Mouse (Mus musculus) megakaryocyte, adult 5-6 weeks (primary cell): ENCODE results near the gene Ccdc146. TPM values are rescaled to one million over a fixed set of nuclear protein-coding genes. Genes with fewer than 3 reads are reported as not detected.

Source experiments
- ATAC-seq: 2 replicates; pipeline ENCODE4 v1.8.0; 2016; ENCODE audit warnings: mild to moderate bottlenecking, inconsistent platforms; ENCODE audit not compliant: poor library complexity, severe bottlenecking
- total RNA-seq, 2 experiments: library from RNA; stranded (forward) in 1 of 2; stranded (reverse) in 1 of 2; fragments of 153-499, 151-499 nt in 1 of 2; fragments of 221-1000, 200-1000 nt in 1 of 2; gene quantifications; 2 replicates each; pipeline versions ENCODE4 v1.2.3 to v1.2.4; 2015 to 2017

Gene Ccdc146
- total RNA-seq, 2 experiments from 2014 or later: 0.59 TPM; not detected in 1

DNA sequence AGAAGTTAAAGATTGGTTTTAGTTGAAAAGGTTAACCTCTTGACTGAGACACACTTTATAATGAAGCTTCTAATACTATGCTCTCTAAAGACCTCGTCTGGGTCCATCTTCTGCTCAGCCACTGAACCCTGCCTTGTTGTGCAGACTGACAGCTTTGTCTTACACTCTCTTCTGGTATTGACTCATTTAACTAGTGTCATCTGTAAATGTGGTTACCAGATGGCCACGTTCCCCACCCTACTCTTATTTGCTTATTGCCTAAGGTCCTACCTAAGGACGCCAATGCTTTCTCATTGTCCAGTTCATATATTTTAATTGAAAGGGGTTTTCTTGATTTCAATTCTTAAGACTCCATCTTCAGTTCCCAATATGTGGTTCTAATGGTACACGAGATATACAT, 35.6 kb downstream of the Ccdc146 start:
- no peak for ATAC-seq

DNA sequence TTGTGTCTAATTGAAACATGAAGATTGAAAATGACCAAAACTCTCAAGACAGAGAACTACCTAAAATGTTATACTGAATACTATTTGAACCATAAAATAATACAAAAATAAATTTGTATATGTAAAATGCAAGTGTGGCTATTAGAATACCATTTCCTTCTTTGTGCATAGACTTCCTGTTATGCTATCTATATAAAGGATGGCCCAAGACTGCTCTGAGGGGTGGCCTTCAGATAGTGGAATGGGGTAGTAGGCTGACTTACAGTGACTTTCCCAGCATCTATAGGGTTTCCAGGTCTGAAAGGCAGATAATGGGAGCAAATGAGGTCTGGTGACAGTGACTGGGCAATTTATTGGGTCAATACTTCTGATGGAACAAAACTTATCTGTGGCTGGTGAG, 37.1 kb downstream of the Ccdc146 start:
- ATAC-seq: peak; percentile 39; the same call in 1 of the 2 replicates

DNA sequence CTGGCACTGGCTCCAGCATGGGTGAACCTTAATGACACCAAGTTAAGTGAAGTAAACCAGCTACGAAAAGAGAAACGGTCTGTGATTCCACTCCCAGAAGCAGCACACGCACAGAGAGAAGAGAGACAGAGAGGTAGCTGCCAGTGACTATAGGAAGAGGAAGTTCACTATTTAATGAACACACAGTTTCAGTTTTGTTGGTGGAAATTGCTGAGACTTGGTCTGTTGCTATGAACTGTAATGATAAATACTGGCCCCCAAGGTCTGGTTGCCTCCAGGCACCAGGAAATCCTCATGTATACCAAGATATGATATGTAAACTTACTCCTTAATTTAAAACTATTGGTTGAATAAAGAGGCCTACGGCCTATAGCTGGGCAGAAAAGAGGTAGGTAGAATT, 38.0 kb downstream of the Ccdc146 start:
- peak; percentile 83 for ATAC-seq

- ATAC-seq: peak; percentile 56
These were observed 39.5 kb downstream of the Ccdc146 start for GRCm38 (mm10) chr5:21384976-21385375.

- no peak for ATAC-seq
These were observed 40.1 kb downstream of the Ccdc146 start for GRCm38 (mm10) chr5:21384252-21384960.

GRCm38 (mm10) chr5:21383392-21384251, 40.9 kb downstream of the Ccdc146 start:
- 0 out of 2 replicates have a peak, but pooled peaks have one; percentile 13 for ATAC-seq

DNA sequence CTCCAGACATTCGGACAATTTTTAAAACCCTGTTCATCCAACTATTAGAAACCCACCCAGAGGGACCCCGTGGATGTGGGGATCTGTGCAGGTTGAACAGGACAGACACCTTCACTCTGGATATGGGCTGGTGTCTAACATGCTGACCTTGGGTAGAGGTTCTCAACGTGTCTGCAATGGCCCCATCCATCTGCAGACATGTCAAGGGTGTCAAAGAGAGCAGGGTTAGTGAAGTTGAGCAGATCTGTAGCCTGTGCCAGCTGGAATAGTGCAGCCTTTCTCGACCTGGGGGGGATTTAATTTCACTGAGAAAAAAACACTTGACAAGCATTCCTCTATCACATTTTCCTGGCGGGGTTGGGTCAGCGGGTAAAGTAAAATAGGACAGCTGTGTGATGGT, 41.8 kb downstream of the Ccdc146 start:
- ATAC-seq: no peak

- ATAC-seq: no peak
These were observed 42.5 kb downstream of the Ccdc146 start for GRCm38 (mm10) chr5:21381986-21382385.

GRCm38 (mm10) chr5:21378397-21378796, 46.1 kb downstream of the Ccdc146 start:
- ATAC-seq: no peak

- no peak for ATAC-seq
These were observed 47.5 kb downstream of the Ccdc146 start for GRCm38 (mm10) chr5:21376935-21377334.

DNA sequence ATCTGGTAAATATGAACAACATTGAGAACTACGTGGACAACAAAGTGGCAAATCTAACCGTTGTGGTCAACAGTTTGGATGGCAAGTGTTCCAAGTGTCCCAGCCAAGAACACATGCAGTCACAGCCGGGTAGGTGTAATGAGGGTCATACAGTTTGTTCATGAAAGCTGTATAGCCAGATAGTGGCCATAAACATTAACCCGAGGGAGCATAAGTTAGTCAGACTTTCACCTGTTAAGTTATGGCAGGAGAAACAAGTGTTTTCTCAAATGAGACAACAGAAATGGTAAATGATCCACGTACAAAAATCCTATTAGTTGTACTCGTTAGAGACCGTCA, 51.3 kb downstream of the Ccdc146 start:
- no peak for ATAC-seq

DNA sequence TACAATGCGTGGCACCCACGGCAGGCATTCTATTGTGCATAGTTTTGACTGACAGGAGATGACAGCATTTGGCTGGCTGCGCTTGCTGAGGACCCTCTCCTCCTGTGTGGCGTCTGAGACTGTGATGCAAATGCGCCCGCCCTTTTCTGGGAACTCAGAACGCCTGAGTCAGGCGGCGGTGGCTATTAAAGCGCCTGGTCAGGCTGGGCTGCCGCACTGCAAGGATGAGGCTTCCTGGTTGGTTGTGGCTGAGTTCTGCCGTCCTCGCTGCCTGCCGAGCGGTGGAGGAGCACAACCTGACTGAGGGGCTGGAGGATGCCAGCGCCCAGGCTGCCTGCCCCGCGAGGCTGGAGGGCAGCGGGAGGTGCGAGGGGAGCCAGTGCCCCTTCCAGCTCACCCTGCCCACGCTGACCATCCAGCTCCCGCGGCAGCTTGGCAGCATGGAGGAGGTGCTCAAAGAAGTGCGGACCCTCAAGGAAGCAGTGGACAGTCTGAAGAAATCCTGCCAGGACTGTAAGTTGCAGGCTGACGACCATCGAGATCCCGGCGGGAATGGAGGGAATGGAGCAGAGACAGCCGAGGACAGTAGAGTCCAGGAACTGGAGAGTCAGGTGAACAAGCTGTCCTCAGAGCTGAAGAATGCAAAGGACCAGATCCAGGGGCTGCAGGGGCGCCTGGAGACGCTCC, 51.8 kb downstream of the Ccdc146 start, which contains the start of gene Fgl2:
Gene Fgl2 (plus strand): TSS at position 150 of the 687 bp plus-strand sequence.
- ATAC-seq: peak; percentile 96

DNA sequence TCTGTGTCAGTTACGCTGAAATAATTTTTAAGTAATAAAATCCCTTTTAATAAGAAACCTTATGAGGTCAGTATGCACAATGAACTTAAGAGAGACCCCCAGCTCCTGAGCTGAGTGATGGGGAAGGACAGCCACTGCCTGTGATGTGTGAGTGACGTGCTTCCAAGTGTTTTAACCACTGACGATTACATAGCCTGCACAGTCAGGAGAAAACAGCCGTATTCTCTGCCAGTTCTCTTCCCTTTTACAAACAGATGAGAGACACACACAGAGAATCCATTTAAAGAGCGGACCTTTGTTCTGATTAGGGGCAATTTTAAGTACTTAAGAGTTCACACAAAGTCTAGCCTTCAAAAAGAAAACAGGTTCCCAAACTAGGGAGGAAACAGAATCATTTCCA, 52.6 kb downstream of the Ccdc146 start:
- ATAC-seq: no peak

GRCm38 (mm10) chr5:21370218-21370947, 54.1 kb downstream of the Ccdc146 start:
- ATAC-seq: no peak

DNA sequence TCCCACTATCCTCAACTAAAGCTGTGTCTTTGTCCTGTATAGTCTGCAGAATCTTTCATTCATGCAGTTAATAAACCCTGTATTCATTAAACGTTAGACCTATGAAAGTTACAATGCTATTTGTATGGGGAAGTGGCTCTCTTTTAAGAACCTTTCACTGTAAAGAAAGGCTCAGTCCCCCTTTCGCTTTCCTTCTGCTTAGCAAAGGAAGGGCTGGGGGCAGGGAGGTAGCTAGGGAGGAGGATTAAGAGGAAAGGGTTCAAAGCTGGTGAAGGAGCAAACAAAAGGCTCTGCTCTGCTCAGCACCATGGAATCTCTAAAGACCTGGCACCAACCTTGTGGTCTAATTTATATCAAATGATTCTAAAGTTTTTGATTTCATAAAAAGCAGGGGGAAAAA, 57.0 kb downstream of the Ccdc146 start:
- ATAC-seq: peak; percentile 49

DNA sequence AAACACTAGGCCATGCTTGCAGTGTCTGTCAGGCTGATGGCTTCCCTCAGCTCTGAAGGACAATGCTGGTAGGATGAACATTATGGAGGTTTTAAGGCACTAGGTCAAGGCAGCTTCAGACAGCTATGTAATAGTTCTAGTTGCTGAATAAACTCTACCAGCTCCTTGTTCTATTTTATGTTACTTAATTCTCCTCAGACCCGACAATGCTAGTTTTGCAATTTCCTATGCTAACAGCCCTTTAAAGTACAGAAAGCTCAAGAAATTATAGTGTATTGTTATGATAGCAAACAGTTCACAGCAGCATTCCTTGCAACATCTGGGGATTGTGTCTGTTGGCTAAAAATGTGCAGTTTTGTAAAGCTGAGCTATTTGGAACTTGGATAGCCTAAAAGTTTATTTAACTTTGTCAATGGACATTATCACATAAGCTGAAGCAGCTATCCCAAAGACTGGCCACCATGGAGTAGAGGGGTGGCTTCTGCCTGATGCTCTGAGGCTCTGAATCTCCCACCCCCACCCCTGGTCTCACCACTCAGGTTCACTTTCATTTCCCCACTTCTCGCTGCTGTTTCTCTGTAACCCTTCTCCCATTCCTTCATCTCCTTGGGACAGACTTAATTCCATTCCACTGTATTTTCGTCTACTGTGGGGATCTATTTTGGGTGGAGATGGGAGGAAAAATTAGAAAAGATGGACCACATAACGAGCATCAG, 58.0 kb downstream of the Ccdc146 start:
- peak; percentile 71 for ATAC-seq

DNA sequence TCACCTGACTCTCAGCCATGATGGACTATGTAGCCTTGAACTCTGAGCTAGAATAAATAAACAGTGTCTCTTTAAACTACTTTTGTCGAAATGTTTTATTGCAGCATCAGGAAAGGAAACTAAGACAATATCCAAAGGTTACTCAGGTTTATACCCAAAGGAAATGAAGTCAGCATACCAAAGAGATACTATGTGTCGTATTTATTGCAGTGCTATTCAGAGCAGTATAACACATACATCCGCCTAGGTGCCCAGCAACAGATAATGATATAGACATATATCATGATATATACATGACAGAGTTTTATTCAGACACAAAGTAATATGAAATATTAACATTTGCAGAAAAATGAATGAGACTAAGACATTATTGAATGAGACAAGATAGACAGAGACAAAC, 61.1 kb downstream of the Ccdc146 start:
- ATAC-seq: no peak

- ATAC-seq: no peak
These were observed 65.8 kb downstream of the Ccdc146 start for GRCm38 (mm10) chr5:21358648-21359047.

DNA sequence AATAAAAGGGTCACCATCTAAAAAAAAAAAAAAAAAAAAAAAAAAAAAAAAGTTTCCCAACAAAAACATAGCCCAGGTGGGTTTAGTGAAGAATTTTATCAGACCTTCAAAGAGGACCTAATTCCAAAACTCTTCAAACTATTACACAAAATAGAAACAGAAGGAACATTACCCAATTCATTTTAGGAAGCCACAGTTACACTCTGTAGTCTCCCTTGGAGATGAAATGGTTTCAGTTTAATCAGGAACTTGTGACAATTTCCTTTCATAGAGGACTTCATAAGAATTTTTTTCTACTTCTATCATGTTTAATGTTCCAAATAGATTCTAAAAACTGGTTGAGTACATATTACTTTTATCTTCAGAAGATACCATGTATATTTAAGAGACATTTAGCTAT, 72.8 kb downstream of the Ccdc146 start:
- no peak for ATAC-seq

GRCm38 (mm10) chr5:21348366-21348765, 76.1 kb downstream of the Ccdc146 start:
- ATAC-seq: no peak
